In genomic region chr9:114421045-114421444, GRCm38 (mm10) we compare ENCODE assay signal across 16 mouse cellular contexts. TPM values are rescaled to one million over a fixed set of nuclear protein-coding genes. Genes with fewer than 3 reads are reported as not detected.
DNase-seq lines count a peak whose midpoint lies in the region; ATAC-seq and TF ChIP-seq lines count a peak whose summit lies in the region.
"Had no signal": no experiment of that assay in that cellular context is flagged by ENCODE, and none has a peak within 500 bp of the region (broad histone marks: within the 10 kb centered on the region; RNA-seq: fewer than 3 reads in every experiment).

No protein-coding gene starts in this region.

- no peaks in the 10 kb centered on the region for H3K9me3 ChIP-seq in liver, embryonic 14.5 days (ENCODE audit: control insufficient read depth, low read length)
- no peaks in the 10 kb centered on the region for H3K9me3 ChIP-seq in MEL (replicated peaks; ENCODE audit: insufficient read depth, low read length)

- TF ChIP-seq RAD21 in MEL (IDR thresholded peaks at IDR 0.05; ENCODE audit: low read depth, low read length): no peak

- no peak for TF ChIP-seq POLR2A in MEL (IDR thresholded peaks at IDR 0.05; ENCODE audit: control insufficient read depth in 1 of 2, insufficient read depth in 1 of 2, low read depth in 1 of 2, low read length in 2 of 2, poor library complexity in 1 of 2)

- TF ChIP-seq CTCF in gastrocnemius, adult 2 months (IDR thresholded peaks at IDR 0.05): peak; percentile 33
- peak; percentile 55 for TF ChIP-seq CTCF in liver, embryonic 14.5 days (IDR thresholded peaks at IDR 0.05; ENCODE audit: low read depth)
- peak; percentile 28 to 55 (median 44); a peak in 5 of 6 replicates for TF ChIP-seq CTCF in MEL (IDR thresholded peaks at IDR 0.05 in 2 of 3, conservative IDR thresholded peaks at IDR 0.05 in 1 of 3; ENCODE audit: control insufficient read depth in 1 of 3, insufficient read depth in 1 of 3, low read depth in 2 of 3, low read length in 3 of 3, poor library complexity in 1 of 3, severe bottlenecking in 1 of 3)

- H3K9ac ChIP-seq in liver, embryonic 14.5 days (replicated peaks): no peak overlapping the region
- no peak overlapping the region for H3K9ac ChIP-seq in MEL (ENCODE audit: control insufficient read depth, low read depth, low read length, poor library complexity, severe bottlenecking)
- H3K9ac ChIP-seq: forebrain, embryonic 12.5 days had no signal

- H3K27me3 ChIP-seq in liver, embryonic 14.5 days (ENCODE audit: control insufficient read depth, insufficient read depth, low read length): no peaks in the 10 kb centered on the region
- no peaks in the 10 kb centered on the region for H3K27me3 ChIP-seq in MEL (ENCODE audit: control insufficient read depth in 1 of 2, insufficient read depth in 2 of 2, low read length in 2 of 2)
- H3K27me3 ChIP-seq: forebrain, embryonic 12.5 days had no signal

- no peak for DNase-seq in gastrocnemius, adult 2 months
- no peak for DNase-seq in gastrocnemius, postnatal 25 days
- no peak for DNase-seq in liver, embryonic 14.5 days (ENCODE audit: low read depth in 3 of 3, low spot score in 3 of 3)
- DNase-seq in liver: no peak
- DNase-seq in B cell, adult 2 months: peak; percentile 8 to 14
- DNase-seq in MEL (ENCODE audit: low read depth, low spot score): no peak
- DNase-seq in heart, adult 8-10 months (ENCODE audit: low spot score): no peak
- no peak for DNase-seq in layer of hippocampus, postnatal 36 days
- DNase-seq: cerebellum, adult 18-20 months; kidney, adult 18-20 months; kidney, postnatal 4 days; lung, postnatal 10 days; retina, postnatal 1 day; spleen, adult 18-20 months had no signal

- no peaks in the 10 kb centered on the region for H3K79me2 ChIP-seq in MEL (ENCODE audit: control insufficient read depth, insufficient read depth, low read length, poor library complexity)

- 60% methylated on average over 3 of the region's 3 CpGs for WGBS in liver, embryonic 14.5 days (ENCODE audit: insufficient replicate concordance)

- no peak for TF ChIP-seq EP300 in liver, embryonic 14.5 days (IDR thresholded peaks at IDR 0.05; ENCODE audit: low read depth)
- no peak for TF ChIP-seq EP300 in MEL (IDR thresholded peaks at IDR 0.05; ENCODE audit: low read depth in 1 of 2, low read length in 2 of 2)

- intact Hi-C loops in gastrocnemius, adult 2 months (cut with DNase I): no loop called here

- H3K4me2 ChIP-seq in liver, embryonic 14.5 days (ENCODE audit: low read depth): no peak overlapping the region
- H3K4me2 ChIP-seq: forebrain, embryonic 12.5 days had no signal

- H3K4me3 ChIP-seq in gastrocnemius, adult 2 months: no peak overlapping the region
- no peak overlapping the region for H3K4me3 ChIP-seq in liver, embryonic 14.5 days (ENCODE audit: insufficient read depth in 1 of 2, low read depth in 2 of 2, low read length in 2 of 2)
- H3K4me3 ChIP-seq in MEL (ENCODE audit: control insufficient read depth in 1 of 2, insufficient read depth in 1 of 2, low read depth in 2 of 2, low read length in 2 of 2): no peak overlapping the region
- H3K4me3 ChIP-seq: forebrain, embryonic 12.5 days; myocyte had no signal

- no peak overlapping the region for H3K27ac ChIP-seq in gastrocnemius, adult 2 months
- H3K27ac ChIP-seq in liver, embryonic 14.5 days: no peak overlapping the region
- no peak overlapping the region for H3K27ac ChIP-seq in MEL (ENCODE audit: control insufficient read depth, low read depth, low read length)
- H3K27ac ChIP-seq: forebrain, embryonic 12.5 days had no signal

- peaks cover 0 to 3% of the 10 kb centered on the region in 2 experiments; a peak in 1 of 4 replicates for H3K4me1 ChIP-seq in liver, embryonic 14.5 days (replicated peaks; ENCODE audit: control insufficient read depth in 2 of 2, insufficient read depth in 2 of 2, low read length in 1 of 2)
- no peaks in the 10 kb centered on the region for H3K4me1 ChIP-seq in MEL (ENCODE audit: control insufficient read depth in 1 of 2, insufficient read depth in 2 of 2, low read length in 2 of 2)
- H3K4me1 ChIP-seq: forebrain, embryonic 12.5 days had no signal

- no peak for ATAC-seq in liver, embryonic 14.5 days (ENCODE audit: insufficient read depth)

- no peaks in the 10 kb centered on the region for H3K36me3 ChIP-seq in liver, embryonic 14.5 days (replicated peaks; ENCODE audit: control insufficient read depth, insufficient read depth, low read depth)
- no peaks in the 10 kb centered on the region; a peak in 1 of 4 replicates for H3K36me3 ChIP-seq in MEL (ENCODE audit: control insufficient read depth in 1 of 2, insufficient read depth in 2 of 2, low read length in 2 of 2)

TF ChIP-seq in MEL, 35 proteins besides CTCF, POLR2A, EP300 and RAD21:
- TF ChIP-seq CHD2 (IDR thresholded peaks at IDR 0.05; ENCODE audit: low read length) (no peak), MEF2A (IDR thresholded peaks at IDR 0.05; ENCODE audit: extremely low read depth, insufficient replicate concordance, low read depth, low read length, poor library complexity, severe bottlenecking) (no peak), MAX (IDR thresholded peaks at IDR 0.05; ENCODE audit: low read length) (no peak), TCF12 (IDR thresholded peaks at IDR 0.05; ENCODE audit: low read depth, low read length) (no peak), ZKSCAN1 (IDR thresholded peaks at IDR 0.05; ENCODE audit: low read depth, low read length) (no peak), CHD1 (IDR thresholded peaks at IDR 0.05; ENCODE audit: low read depth, low read length) (no peak), GATA1 (IDR thresholded peaks at IDR 0.05; ENCODE audit: low read depth, low read length) (no peak), MAZ (IDR thresholded peaks at IDR 0.05; ENCODE audit: low read depth, low read length) (no peak)
TF ChIP-seq in MEL: peak in this region for 0.

RNA-seq across cellular contexts. Expression of gene Tmppe, which starts 20.1 kb away (rescaled TPM):
- 1 to 10 TPM; 1.5 to 1.6 TPM for total RNA-seq in gastrocnemius, adult 2 months (2021)
- 1 to 10 TPM; 1.4 to 1.5 TPM for total RNA-seq in gastrocnemius, postnatal 25 days (2021)
- polyA plus RNA-seq in liver, embryonic 14.5 days (2012; rRNA removed): 1.2 TPM in 2 replicates
- polyA plus RNA-seq in liver, embryonic 14.5 days (2014; fragmentation: Nextera tagmentation; extraction: Ambion mirVana): 0.36 and 0.62 TPM in 2 replicates
- total RNA-seq in MEL (2012; rRNA removed): 7.1 and 7.5 TPM in 2 replicates
- 1 to 10 TPM in 1 of 2 experiments, not detected in 1; 9.2 TPM for polyA plus RNA-seq in MEL (2012; ENCODE audit: insufficient read depth in 1 of 2, insufficient read length in 2 of 2, low read depth in 1 of 2, low replicate concordance in 2 of 2, missing spikeins in 1 of 2)
- total RNA-seq in heart, adult 8-10 months (2022): 1 to 10 TPM; 3.1 to 4.7 (median 4.1) TPM
- 10 to 100 TPM in 1 of 2 experiments, 1 to 10 TPM in 1; 10.0 to 10.6 TPM for total RNA-seq in layer of hippocampus, postnatal 36 days (2021)

RNA-seq across cellular contexts. Expression of gene Glb1, which starts 20.2 kb away (rescaled TPM):
- 1 to 10 TPM; 3.2 to 4.4 TPM for total RNA-seq in gastrocnemius, adult 2 months (2021)
- total RNA-seq in gastrocnemius, postnatal 25 days (2021): 1 to 10 TPM; 3.9 to 5.4 TPM
- 10.2 and 10.5 TPM in 2 replicates for polyA plus RNA-seq in liver, embryonic 14.5 days (2012; rRNA removed)
- 13.1 TPM in 2 replicates for polyA plus RNA-seq in liver, embryonic 14.5 days (2014; fragmentation: Nextera tagmentation; extraction: Ambion mirVana)
- 7.0 and 8.1 TPM in 2 replicates for total RNA-seq in MEL (2012; rRNA removed)
- polyA plus RNA-seq in MEL (2012; ENCODE audit: insufficient read depth in 1 of 2, insufficient read length in 2 of 2, low read depth in 1 of 2, low replicate concordance in 2 of 2, missing spikeins in 1 of 2): 10 to 100 TPM in 1 of 2 experiments, not detected in 1; 15.7 TPM
- 10 to 100 TPM; 13.4 to 15.8 (median 14.8) TPM for total RNA-seq in heart, adult 8-10 months (2022)
- total RNA-seq in layer of hippocampus, postnatal 36 days (2021): 10 to 100 TPM; 20.6 to 21.9 TPM

RNA-seq across cellular contexts. Expression of gene Crtap, which starts 30.6 kb away (rescaled TPM):
- total RNA-seq in gastrocnemius, adult 2 months (2021): 10 to 100 TPM in 1 of 2 experiments, 1 to 10 TPM in 1; 5.6 to 11.1 TPM
- 10 to 100 TPM; 13.9 to 14.3 TPM for total RNA-seq in gastrocnemius, postnatal 25 days (2021)
- 12.8 and 13.1 TPM in 2 replicates for polyA plus RNA-seq in liver, embryonic 14.5 days (2012; rRNA removed)
- 13.7 and 19.6 TPM in 2 replicates for polyA plus RNA-seq in liver, embryonic 14.5 days (2014; fragmentation: Nextera tagmentation; extraction: Ambion mirVana)
- 17.3 and 21.5 TPM in 2 replicates for total RNA-seq in MEL (2012; rRNA removed)
- polyA plus RNA-seq in MEL (2012; ENCODE audit: insufficient read depth in 1 of 2, insufficient read length in 2 of 2, low read depth in 1 of 2, low replicate concordance in 2 of 2, missing spikeins in 1 of 2): 10 to 100 TPM in 1 of 2 experiments, not detected in 1; 62.2 TPM
- 10 to 100 TPM; 30.3 to 34.3 (median 32.9) TPM for total RNA-seq in heart, adult 8-10 months (2022)
- total RNA-seq in layer of hippocampus, postnatal 36 days (2021): 1 to 10 TPM; 6.9 to 7.0 TPM

Comparison
In these comparisons a context has a peak if more than half of its experiments do, and no peak if none do; other contexts are left out.
1. DNase-seq: peak in B cell, adult 2 months (2 of 2); none in gastrocnemius, adult 2 months (single experiment), gastrocnemius, postnatal 25 days (single experiment), liver, embryonic 14.5 days (0 of 3), liver (single experiment), MEL (single experiment), heart, adult 8-10 months (single experiment) and layer of hippocampus, postnatal 36 days (0 of 2).
2. Peak in every context shown above with its lines, with median percentiles within 50 percentile points of each other: CTCF ChIP-seq.